Mouse (Mus musculus) lung, postnatal 0 days (tissue): Measurements from ENCODE around the gene Psmc2. TPM values are rescaled to one million over a fixed set of nuclear protein-coding genes. Genes with fewer than 3 reads are reported as not detected.

Experiments
- ATAC-seq: fragments of 200-750 bp; cut with Nextera tagmentation; 2 replicates; pipeline ENCODE4 v1.8.0; 2017; ENCODE audit warnings: moderate library complexity
- DNase-seq: peaks from one replicate; pipeline ENCODE4 v3.0.0-alpha.2; 2016; ENCODE audit warnings: low spot score
- H3K27ac ChIP-seq: fragments of 300-500 bp; sonication (generic); 2 replicates; pipeline ENCODE4 v1.5.1; 2014; ENCODE audit warnings: antibody characterized with exemption, mild to moderate bottlenecking, low read length, mixed read lengths
- H3K27me3 ChIP-seq: fragments of 300-500 bp; sonication (generic); replicated peaks from 2 replicates; pipeline ENCODE4 v1.6.1; 2014; ENCODE audit warnings: low read length, mixed read lengths; ENCODE audit not compliant: insufficient read depth
- H3K36me3 ChIP-seq: fragments of 300-500 bp; sonication (generic); 2 replicates; pipeline ENCODE4 v1.6.1; 2014; ENCODE audit warnings: low read length, mixed read lengths; ENCODE audit not compliant: insufficient read depth
- H3K4me1 ChIP-seq: fragments of 300-500 bp; sonication (generic); 2 replicates; pipeline ENCODE4 v1.6.1; 2014; ENCODE audit warnings: antibody characterized with exemption, low read depth, low read length, mixed read lengths; ENCODE audit not compliant: insufficient read depth
- H3K4me2 ChIP-seq: fragments of 300-500 bp; sonication (generic); replicated peaks from 2 replicates; pipeline ENCODE4 v1.6.1; 2014; ENCODE audit warnings: low read depth, mild to moderate bottlenecking, low read length, moderate library complexity, mixed read lengths
- H3K4me3 ChIP-seq: fragments of 300-500 bp; sonication (generic); 2 replicates; pipeline ENCODE4 v1.5.1; 2014; ENCODE audit warnings: low read depth, low read length
- H3K9ac ChIP-seq: fragments of 300-500 bp; sonication (generic); replicated peaks from 2 replicates; pipeline ENCODE4 v1.6.1; 2014; ENCODE audit warnings: low read depth, mild to moderate bottlenecking
- H3K9me3 ChIP-seq: fragments of 300-500 bp; sonication (generic); 2 replicates; pipeline ENCODE4 v1.6.1; 2016; ENCODE audit warnings: low read length, mixed read lengths
- CTCF ChIP-seq: IDR thresholded peaks from 2 replicates; pipeline ENCODE4 v1.5.1; 2016; ENCODE audit warnings: antibody characterized with exemption, mild to moderate bottlenecking
- EP300 ChIP-seq: IDR thresholded peaks from 2 replicates; pipeline ENCODE4 v1.6.1; 2016; ENCODE audit warnings: antibody characterized with exemption, mild to moderate bottlenecking, control low read depth
- WGBS: fragments of 180-500 bp; shearing (Covaris S2); extraction: QIAGEN DNeasy Blood & Tissue Kit; methylation state at CpG from one replicate; pipeline ENCODE4 v1.1.7; 2014; 5-methylcytosine and 5-hydroxymethylcytosine counted together
- polyA plus RNA-seq: library from polyadenylated mRNA; unstranded; fragments of >200 nt; fragmentation: Nextera tagmentation; extraction: Ambion mirVana; gene quantifications from 2 replicates; pipeline ENCODE4 v1.2.1, GENCODE M21; 2015

Gene Psmc2
- polyA plus RNA-seq, 1 experiment from 2014 or later: 105 TPM

DNA sequence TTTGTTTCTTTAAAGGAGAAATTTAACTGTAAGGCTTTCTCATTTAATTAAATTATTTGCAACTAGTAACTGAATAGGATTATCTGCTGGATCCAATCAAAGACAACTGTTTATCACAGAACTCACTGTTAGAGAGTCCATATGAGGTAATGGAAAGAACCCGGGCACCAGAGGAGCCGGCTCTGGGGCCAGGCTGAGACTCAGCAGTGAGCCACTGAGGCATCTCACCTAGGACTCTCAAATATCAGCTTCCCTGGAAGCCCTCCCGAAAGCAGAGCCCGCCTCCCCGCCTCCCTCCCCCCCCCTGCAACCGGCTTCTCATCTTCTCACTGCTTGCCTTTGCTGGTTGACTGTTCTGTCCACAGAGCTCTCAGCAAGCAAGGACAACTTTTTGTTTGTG lies 42.6 kb downstream of the Psmc2 start:
- Histone ChIP-seq H3K9ac (no peak overlapping the region), H3K27ac (no peak overlapping the region), H3K4me1 (no peaks in the 10 kb centered on the region), H3K4me2 (no peak overlapping the region), H3K36me3 (no peaks in the 10 kb centered on the region), H3K27me3 (no peaks in the 10 kb centered on the region), H3K4me3 (no peak overlapping the region), H3K9me3 (no peaks in the 10 kb centered on the region)
- no peak for ATAC-seq
- no peak for DNase-seq
- no peak for TF ChIP-seq EP300
- no peak for TF ChIP-seq CTCF
- WGBS: 16% methylated on average over 6 of the region's 6 CpGs

DNA sequence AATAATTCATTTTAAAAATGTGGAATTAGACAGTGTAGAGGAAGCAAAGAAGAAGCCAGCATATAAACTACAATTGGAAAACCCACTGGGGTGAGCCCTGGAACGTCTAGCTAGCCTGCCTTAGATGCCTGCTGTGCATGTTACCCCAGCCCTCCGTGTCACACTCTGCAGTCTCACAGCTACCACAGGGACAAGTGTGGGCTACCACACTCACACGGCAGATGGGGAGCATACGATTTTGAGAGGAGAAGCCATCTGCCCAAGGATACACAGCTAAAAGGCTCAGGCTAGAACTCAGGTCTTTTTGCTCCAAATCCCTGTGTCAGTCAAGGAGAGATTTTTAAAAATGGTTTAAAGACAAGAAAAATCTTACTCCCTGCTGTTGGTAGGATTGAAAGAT lies 43.8 kb downstream of the Psmc2 start:
- H3K4me1 ChIP-seq: no peaks in the 10 kb centered on the region
- H3K9me3 ChIP-seq: no peaks in the 10 kb centered on the region
- ATAC-seq: no peak
- no peak overlapping the region for H3K4me2 ChIP-seq
- TF ChIP-seq EP300: no peak
- TF ChIP-seq CTCF: no peak
- H3K9ac ChIP-seq: no peak overlapping the region
- H3K4me3 ChIP-seq: no peak overlapping the region
- no peak overlapping the region for H3K27ac ChIP-seq
- 65% methylated on average over 4 of the region's 4 CpGs for WGBS
- no peaks in the 10 kb centered on the region for H3K27me3 ChIP-seq
- no peaks in the 10 kb centered on the region for H3K36me3 ChIP-seq
- DNase-seq: no peak

DNA sequence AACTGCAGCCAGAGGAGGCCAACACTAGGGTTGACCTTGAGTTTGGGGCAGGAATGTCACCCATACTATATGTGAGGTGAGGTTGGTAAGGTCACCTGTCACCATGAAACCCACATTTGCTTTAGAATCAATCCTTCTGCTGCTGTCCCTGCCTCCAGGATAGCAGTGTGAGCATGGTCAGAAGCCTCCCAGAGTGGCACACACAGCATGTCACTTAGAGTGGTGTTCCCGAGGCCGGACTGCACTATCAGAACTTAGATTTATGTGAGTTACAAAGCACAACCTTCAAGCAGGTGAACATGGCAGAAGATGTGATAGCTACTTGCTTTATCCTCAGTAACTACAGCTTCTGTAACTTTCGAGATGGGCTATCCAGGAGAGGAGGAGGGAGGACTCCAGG lies 46.7 kb downstream of the Psmc2 start:
- Histone ChIP-seq H3K4me3 (no peak overlapping the region), H3K36me3 (no peaks in the 10 kb centered on the region), H3K9me3 (no peaks in the 10 kb centered on the region), H3K27ac (no peak overlapping the region), H3K4me1 (no peaks in the 10 kb centered on the region), H3K9ac (no peak overlapping the region), H3K4me2 (no peak overlapping the region), H3K27me3 (no peaks in the 10 kb centered on the region)
- DNase-seq: no peak
- no peak for ATAC-seq
- WGBS: 77% methylated on average over 3 of the region's 3 CpGs
- TF ChIP-seq CTCF (no peak), EP300 (no peak)

DNA sequence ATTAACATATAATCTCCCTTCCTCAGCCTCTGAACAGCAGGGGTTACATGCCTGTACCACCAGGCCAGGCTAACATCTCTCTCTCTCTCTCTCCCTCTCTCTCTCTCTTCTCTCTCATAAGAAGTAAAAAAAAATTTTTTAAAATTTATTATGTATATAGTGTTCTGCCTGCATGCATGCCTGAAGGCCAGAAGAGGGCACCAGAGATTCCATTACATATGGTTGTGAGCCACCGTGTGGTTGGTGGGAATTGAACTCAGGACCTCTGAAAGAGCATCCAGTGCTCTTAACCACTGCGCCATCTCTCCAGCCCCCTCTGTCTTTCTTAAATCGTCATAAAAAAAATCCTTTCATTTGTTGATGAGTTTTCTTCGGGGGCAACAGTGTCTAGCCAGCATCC lies 59.6 kb downstream of the Psmc2 start:
- H3K36me3 ChIP-seq: no peaks in the 10 kb centered on the region
- no peak overlapping the region for H3K4me3 ChIP-seq
- no peaks in the 10 kb centered on the region for H3K27me3 ChIP-seq
- WGBS: 70% methylated on average over 4 of the region's 4 CpGs
- no peak overlapping the region for H3K27ac ChIP-seq
- H3K4me1 ChIP-seq: no peaks in the 10 kb centered on the region
- H3K9ac ChIP-seq: no peak overlapping the region
- ATAC-seq (no peak), DNase-seq (no peak)
- TF ChIP-seq CTCF: peak; percentile 43
- TF ChIP-seq EP300: no peak
- H3K4me2 ChIP-seq: no peak overlapping the region
- H3K9me3 ChIP-seq: no peaks in the 10 kb centered on the region

DNA sequence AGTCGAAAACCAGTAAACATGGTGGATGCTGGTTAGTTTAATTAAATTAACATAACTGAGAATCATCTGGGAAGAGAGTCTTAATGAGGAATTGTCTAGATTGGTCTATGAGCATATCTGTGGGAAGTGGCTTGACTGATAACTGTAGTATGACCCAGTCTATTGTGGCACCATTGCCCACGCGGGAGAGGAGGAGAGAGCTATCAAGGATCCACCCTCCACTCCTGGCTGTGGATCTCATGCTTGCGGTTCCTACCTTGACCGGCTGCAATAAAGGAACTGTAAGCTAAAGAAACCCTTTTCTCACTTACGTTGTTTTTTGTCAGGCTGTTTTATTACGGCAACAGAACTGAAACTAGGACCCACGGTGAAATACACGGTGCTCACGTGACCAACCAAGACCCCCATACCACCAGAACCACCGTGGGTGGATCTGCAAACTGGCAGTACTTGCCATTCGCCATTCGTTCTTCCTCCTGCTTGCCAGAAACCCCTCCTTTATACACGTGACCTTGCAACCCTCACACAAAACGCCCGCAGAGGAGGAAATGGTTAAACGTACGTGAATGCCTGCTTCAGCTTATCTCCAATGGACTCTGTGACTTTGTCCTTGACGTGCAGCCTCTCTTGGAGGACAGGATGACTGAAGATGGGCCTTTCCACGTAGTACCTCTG lies 61.7 kb downstream of the Psmc2 start:
- ATAC-seq: no peak
- TF ChIP-seq EP300: no peak
- no peak for TF ChIP-seq CTCF
- Histone ChIP-seq H3K9ac (no peak overlapping the region), H3K27ac (no peak overlapping the region), H3K27me3 (no peaks in the 10 kb centered on the region), H3K4me2 (no peak overlapping the region), H3K4me1 (no peaks in the 10 kb centered on the region), H3K36me3 (no peaks in the 10 kb centered on the region), H3K9me3 (no peaks in the 10 kb centered on the region), H3K4me3 (no peak overlapping the region)
- WGBS: 66% methylated on average over 20 of the region's 20 CpGs
- no peak for DNase-seq

DNA sequence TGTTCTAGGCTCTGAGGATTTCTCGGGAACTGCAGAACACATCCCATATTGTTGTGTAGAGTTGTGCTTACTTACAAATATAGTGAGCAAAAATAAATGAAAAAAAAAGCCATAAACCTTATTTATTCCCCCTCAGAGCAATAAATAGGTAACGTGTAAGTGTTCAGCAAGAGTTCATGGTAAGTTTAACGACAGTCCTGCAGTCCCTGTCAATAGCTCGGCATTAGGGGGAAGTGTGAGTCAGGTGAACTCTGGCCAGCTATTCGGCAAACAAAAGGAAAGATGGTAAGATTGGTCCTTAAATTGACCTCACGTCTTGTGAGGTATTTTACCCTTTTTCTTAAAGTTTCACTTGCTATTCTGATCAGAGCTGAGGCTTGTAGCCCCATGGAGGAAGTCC lies 62.4 kb downstream of the Psmc2 start:
- Histone ChIP-seq H3K4me1 (no peaks in the 10 kb centered on the region), H3K9me3 (no peaks in the 10 kb centered on the region), H3K9ac (no peak overlapping the region), H3K4me2 (no peak overlapping the region), H3K4me3 (no peak overlapping the region), H3K36me3 (no peaks in the 10 kb centered on the region), H3K27me3 (no peaks in the 10 kb centered on the region), H3K27ac (no peak overlapping the region)
- WGBS: 68% methylated on average over 6 of the region's 6 CpGs
- no peak for TF ChIP-seq EP300
- no peak for TF ChIP-seq CTCF
- ATAC-seq: no peak
- no peak for DNase-seq
